Comparison of ENCODE assay signal across 26 mouse cellular contexts in the genomic region with DNA sequence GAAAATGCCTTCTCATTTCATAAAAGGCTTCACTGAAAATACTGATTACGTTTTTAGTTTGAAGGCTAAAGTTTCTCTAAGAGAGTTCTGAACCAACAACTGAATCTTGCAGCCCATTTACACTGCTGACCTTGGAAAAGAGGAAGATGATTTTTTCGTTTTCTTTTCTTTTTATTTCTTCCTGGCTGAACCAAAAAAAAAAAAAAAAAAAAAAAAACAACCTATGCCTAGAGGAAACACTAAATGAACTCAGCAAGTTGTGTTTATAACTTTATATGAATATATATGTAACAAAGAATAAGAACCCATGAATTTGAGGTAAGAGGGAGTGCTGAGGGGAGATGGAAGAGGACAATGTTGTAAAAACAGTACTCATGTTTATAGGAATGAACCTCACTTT.
"Had no signal": no experiment of that assay in that cellular context is flagged by ENCODE, and none has a peak within 500 bp of the region (broad histone marks: within the 10 kb centered on the region; RNA-seq: fewer than 3 reads in every experiment).

No protein-coding gene starts in this region.

- H3K36me3 ChIP-seq: embryonic facial prominence, embryonic 10.5 days; embryonic facial prominence, embryonic 12.5 days; embryonic facial prominence, embryonic 13.5 days; embryonic facial prominence, embryonic 15.5 days; forebrain, embryonic 10.5 days; forebrain, embryonic 15.5 days; heart, embryonic 10.5 days had no signal

- H3K27me3 ChIP-seq: embryonic facial prominence, embryonic 12.5 days; embryonic facial prominence, embryonic 13.5 days; embryonic facial prominence, embryonic 15.5 days; forebrain, embryonic 12.5 days; forebrain, embryonic 13.5 days; forebrain, embryonic 15.5 days had no signal

- H3K9ac ChIP-seq: embryonic facial prominence, embryonic 12.5 days; embryonic facial prominence, embryonic 13.5 days; embryonic facial prominence, embryonic 15.5 days; forebrain, embryonic 12.5 days; forebrain, embryonic 13.5 days; forebrain, embryonic 15.5 days; forebrain, postnatal 0 days had no signal

- DNase-seq: cerebellum, postnatal 14 days; cerebellum, postnatal 25 days; cerebellum, postnatal 36 days; embryo, embryonic 11 days; forebrain, postnatal 0 days; gastrocnemius, adult 2 months; gastrocnemius, postnatal 10 days; gastrocnemius, postnatal 14 days; gastrocnemius, postnatal 25 days; gastrocnemius, postnatal 36 days; heart, adult 11 months; heart, adult 18-20 months; heart, adult 2 months had no signal

- H3K27ac ChIP-seq: embryonic facial prominence, embryonic 10.5 days; embryonic facial prominence, embryonic 12.5 days; embryonic facial prominence, embryonic 13.5 days; embryonic facial prominence, embryonic 15.5 days; forebrain, embryonic 10.5 days; forebrain, embryonic 12.5 days; forebrain, embryonic 13.5 days; forebrain, embryonic 15.5 days; gastrocnemius, adult 2 months; heart, adult 2 months; heart, embryonic 10.5 days had no signal

- H3K4me1 ChIP-seq: embryonic facial prominence, embryonic 10.5 days; embryonic facial prominence, embryonic 12.5 days; embryonic facial prominence, embryonic 15.5 days; forebrain, embryonic 10.5 days; forebrain, embryonic 12.5 days; forebrain, embryonic 13.5 days; forebrain, embryonic 15.5 days; heart, embryonic 10.5 days had no signal

- ATAC-seq: forebrain, embryonic 13.5 days; forebrain, embryonic 14.5 days; forebrain, embryonic 15.5 days; forebrain, embryonic 16.5 days; forebrain, postnatal 0 days had no signal

- H3K9me3 ChIP-seq: embryonic facial prominence, embryonic 12.5 days; embryonic facial prominence, embryonic 13.5 days; embryonic facial prominence, embryonic 15.5 days; forebrain, embryonic 12.5 days; forebrain, embryonic 13.5 days; heart, embryonic 10.5 days had no signal

- H3K4me2 ChIP-seq: embryonic facial prominence, embryonic 12.5 days; embryonic facial prominence, embryonic 13.5 days; embryonic facial prominence, embryonic 15.5 days; forebrain, embryonic 12.5 days; forebrain, embryonic 13.5 days; forebrain, embryonic 15.5 days; heart, embryonic 11.5 days had no signal

- H3K4me3 ChIP-seq: embryonic facial prominence, embryonic 10.5 days; embryonic facial prominence, embryonic 12.5 days; embryonic facial prominence, embryonic 13.5 days; embryonic facial prominence, embryonic 15.5 days; erythroblast, embryonic 14.5 days; forebrain, embryonic 10.5 days; forebrain, embryonic 12.5 days; forebrain, embryonic 13.5 days; forebrain, embryonic 15.5 days; gastrocnemius, adult 2 months; heart, adult 2 months; heart, embryonic 10.5 days had no signal
